Mouse (Mus musculus) heart, postnatal 25 days (tissue): ENCODE measurements around the gene Alox5ap. TPM values are rescaled to one million over a fixed set of nuclear protein-coding genes. Genes with fewer than 3 reads are reported as not detected.

ENCODE experiments used
- DNase-seq: peaks from one replicate; pipeline ENCODE4 v3.0.0; 2022; ENCODE audit warnings: low spot score
- intact Hi-C: fragments of 180-260 bp; cut with DNase I; formaldehyde crosslinking; loops from one replicate; pipeline ENCODE4 v1.15.1; 2025
- total RNA-seq, 2 experiments: library from RNA; stranded (reverse); gene quantifications; 2 replicates each; pipeline ENCODE4 v1.2.3; 2021

Alox5ap gene
- total RNA-seq, 2 experiments from 2014 or later = 16.5 to 17.0 TPM

- no peak for DNase-seq
- intact Hi-C loops = no loop called here
Measured at GRCm38 (mm10) chr5:149257518-149258281, 6.9 kb upstream of the Alox5ap start.

DNA sequence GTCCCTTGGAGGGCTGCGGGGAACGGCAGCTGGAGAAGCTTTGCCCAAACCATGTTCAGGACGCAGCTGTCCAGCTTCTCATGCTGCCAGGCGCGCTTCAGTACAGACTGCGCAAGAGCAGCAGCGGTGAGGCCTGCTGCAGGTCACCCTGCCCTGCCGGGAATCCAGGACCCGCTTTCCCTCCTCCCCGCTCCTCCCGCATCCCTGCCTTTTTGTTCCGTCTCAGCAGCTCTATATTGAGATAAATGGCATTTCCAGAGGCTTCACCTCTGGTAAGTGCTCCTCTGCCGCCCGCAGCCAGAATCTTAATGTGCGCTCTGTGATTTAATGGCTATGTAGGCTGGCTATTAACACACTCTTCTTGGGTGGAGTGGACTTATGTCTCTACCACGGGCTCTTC lies 5.5 kb upstream of the Alox5ap start:
- intact Hi-C loops = no loop called here
- no peak for DNase-seq

- no peak for DNase-seq
- intact Hi-C loops = no loop called here
Measured at GRCm38 (mm10) chr5:149261449-149261848, 3.1 kb upstream of the Alox5ap start.

DNA sequence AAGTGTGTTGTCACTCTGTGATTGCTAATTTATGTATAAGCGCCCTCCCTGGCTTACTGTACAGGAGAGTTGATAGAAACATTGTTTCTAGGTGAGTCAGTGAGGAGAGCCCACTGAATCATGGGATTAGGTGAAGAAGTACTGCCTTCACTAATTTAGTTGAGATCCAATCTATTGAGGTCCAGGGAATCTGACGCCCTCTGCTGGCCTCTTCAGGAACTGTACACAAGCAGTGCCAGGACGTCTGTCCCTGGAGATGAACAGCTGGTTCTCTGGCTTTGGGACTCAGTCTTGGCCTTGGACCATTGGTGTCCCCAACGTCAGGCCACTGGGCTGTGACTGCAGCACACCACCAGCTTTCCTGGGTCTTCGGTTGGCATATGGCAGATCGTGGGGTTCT lies 2.7 kb upstream of the Alox5ap start:
- intact Hi-C loops = no loop called here
- DNase-seq = no peak

DNA sequence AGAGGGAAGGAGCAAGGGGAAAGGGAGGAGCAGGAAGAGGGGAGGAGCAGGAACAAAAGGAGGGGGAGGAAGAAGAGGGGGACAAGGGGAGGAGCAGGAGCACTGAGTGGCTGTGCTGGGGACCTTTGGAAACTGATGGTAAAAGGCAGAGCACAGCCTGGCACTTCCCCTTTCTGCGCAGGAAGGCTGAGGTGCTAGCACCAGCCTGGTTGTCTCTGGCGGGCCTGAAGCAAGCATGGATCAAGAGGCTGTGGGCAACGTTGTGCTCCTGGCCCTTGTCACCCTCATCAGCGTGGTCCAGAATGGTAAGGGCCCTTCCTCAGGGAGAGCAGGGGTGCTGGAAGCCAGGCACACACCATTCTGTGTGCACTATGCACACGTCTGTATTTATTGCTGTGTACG lies 312 bp downstream of the Alox5ap start:
- DNase-seq = peak; percentile 11
- intact Hi-C loops = no loop called here

DNA sequence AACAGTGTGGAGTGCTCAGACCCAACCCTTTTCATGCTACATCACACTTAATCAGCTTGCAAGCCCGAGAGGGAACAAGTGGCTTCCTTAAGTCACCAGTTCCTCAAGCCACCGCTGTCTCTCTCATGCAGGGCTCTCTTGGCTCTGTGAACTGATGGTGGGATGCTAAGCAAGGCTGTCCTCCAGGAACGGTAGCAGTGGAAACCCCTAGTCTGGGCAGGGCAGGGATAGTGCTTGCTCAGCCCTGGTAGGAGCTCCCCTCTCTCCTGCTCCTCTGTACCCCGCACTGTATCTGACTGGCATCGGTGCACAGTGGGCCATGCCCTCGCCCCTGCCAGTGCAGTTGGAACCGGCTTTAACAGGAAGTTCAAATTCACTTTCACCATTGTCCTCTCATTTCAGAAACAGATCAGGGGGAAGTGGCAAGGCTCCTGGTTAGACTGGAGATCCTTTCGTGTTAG lies 2.2 kb downstream of the Alox5ap start:
- no peak for DNase-seq
- intact Hi-C loops = no loop called here

- intact Hi-C loops = no loop called here
- DNase-seq = no peak
Measured at GRCm38 (mm10) chr5:149267493-149267892, 2.9 kb downstream of the Alox5ap start.

GRCm38 (mm10) chr5:149271291-149271690 lies 6.7 kb downstream of the Alox5ap start:
- intact Hi-C loops = no loop called here
- DNase-seq = no peak

DNA sequence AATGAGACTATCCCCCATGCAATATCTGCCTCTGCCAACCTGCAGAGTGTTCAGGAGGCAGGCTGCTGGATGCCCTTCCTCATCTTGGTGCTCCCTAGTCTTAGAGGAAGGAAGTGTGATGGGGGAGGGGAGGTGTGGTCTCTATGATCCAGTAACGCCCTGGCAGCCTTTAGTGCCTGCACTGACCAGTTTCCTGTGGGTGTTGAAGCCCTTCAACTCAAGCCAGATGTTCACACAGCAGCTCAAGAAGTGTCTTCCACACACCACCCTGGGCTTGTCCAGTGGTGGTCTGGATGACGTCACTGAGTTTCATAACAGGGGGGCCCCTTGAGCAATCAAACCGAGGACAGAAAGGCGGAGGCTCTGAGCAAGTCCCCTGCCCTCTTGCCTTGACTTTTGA lies 8.0 kb downstream of the Alox5ap start:
- DNase-seq = no peak
- intact Hi-C loops = no loop called here

- intact Hi-C loops = no loop called here
- DNase-seq = peak; percentile 10
Measured at GRCm38 (mm10) chr5:149274390-149275104, 10.0 kb downstream of the Alox5ap start.

DNA sequence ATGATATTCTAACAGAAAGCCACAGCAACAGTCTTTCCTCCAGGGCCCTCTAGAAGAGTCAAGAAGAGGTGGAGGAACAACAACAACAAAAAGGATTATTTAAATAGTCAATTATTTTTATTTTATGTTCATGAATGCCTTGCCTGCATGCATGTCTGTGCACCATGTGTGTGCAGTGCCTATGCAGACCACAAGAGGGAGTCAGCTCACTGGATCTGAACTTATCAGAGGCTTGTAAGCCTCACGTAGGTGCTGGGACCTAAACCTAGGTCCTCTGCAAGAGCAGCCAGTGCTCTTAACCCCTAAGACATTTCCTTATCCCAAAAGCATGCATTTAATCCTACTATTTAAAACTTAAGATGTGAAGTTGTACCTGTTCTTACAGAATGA lies 10.5 kb downstream of the Alox5ap start:
- no peak for DNase-seq
- intact Hi-C loops = no loop called here

- intact Hi-C loops = no loop called here
Measured at GRCm38 (mm10) chr5:149277529-149277928, 13.0 kb downstream of the Alox5ap start.

DNA sequence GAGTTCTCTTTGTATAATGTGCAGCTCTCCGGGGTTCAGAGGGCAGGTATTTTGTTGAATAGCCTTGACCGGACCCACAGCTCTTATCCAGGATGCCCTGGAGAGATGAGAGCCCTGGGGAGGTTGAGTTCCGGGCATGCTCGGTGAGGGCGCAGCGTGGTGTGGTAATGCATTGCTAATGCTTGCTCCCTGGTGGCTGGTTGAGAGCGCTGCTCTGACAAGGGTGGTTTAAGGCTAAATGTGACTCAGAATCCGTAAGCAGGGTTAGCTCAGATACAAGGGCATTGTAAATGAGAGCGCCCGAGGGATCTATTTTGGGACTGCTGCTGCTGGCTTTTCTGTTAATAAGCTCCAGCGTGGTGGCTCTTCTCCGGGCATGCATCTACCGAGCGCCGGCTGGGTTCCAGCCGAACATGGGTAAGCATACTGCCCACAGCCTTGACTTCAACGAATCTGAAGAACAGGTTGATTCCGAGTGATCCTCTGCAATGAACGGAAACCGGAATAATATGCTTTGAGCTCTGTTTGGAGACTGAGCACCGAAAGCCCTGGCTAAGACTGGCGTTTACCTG lies 14.8 kb downstream of the Alox5ap start:
- no peak for DNase-seq
- intact Hi-C loops = no loop called here

More at GRCm38 (mm10) chr5:149277529-149277928, 13.0 kb downstream of the Alox5ap start:
- no peak for DNase-seq

GRCm38 (mm10) chr5:149283009-149283408 lies 18.4 kb downstream of the Alox5ap start:
- intact Hi-C loops = no loop called here
- DNase-seq = no peak

DNA sequence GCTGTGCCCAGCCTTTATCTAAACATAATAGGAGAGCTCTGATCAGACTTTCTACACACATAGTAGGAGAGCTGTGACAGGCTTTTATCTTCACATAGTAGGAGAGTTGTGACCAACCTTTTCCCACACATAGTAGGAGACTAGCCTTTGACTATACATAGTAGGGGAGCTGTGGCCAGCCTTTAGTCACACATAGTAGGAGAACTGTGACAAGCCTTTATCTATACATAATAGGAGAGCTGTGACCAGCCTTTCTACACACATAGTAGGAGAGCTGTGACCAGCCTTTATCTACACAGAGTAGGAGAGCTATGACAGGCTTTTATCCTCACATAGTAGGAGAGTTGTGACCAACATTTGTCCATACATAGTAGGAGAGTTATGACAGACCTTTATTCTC lies 19.3 kb downstream of the Alox5ap start:
- no peak for DNase-seq
- intact Hi-C loops = no loop called here

GRCm38 (mm10) chr5:149286021-149286420 lies 21.5 kb downstream of the Alox5ap start:
- no peak for DNase-seq
- intact Hi-C loops = no loop called here

GRCm38 (mm10) chr5:149287148-149288038 lies 22.8 kb downstream of the Alox5ap start:
- intact Hi-C loops = no loop called here
- no peak for DNase-seq

DNA sequence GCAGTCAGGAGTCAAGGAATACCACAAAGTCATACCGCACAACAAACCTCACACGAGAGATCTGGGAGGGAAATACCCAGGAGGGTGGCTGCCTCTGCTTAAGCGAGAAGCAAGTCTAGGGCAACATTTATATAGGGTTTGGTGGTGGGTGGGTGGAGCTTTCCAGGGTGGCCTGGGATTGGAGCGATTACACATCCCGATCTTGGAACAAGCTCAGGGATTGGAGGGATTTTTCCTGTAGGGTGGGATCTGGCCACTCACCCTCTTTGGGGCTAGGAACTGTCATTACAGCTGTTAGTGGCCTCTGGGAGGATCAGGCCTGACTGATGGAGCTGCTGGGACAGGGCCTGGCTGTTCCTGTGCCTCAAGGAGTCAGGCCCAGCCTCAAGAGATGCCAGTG lies 26.7 kb downstream of the Alox5ap start:
- intact Hi-C loops = no loop called here
- no peak for DNase-seq

GRCm38 (mm10) chr5:149293071-149293470 lies 28.5 kb downstream of the Alox5ap start:
- intact Hi-C loops = no loop called here
- no peak for DNase-seq

- no peak for DNase-seq
- intact Hi-C loops = no loop called here
Measured at GRCm38 (mm10) chr5:149296808-149297207, 32.2 kb downstream of the Alox5ap start.
